Mouse (Mus musculus): ENCODE measurements around the gene Armc2. TPM values are rescaled to one million over a fixed set of nuclear protein-coding genes. Genes with fewer than 3 reads are reported as not detected.

Armc2 gene
- polyA plus RNA-seq, 1 experiment from 2014 or later: 0.23 TPM

- Histone ChIP-seq H3K27me3 (peaks cover 29% of the 10 kb centered on the region), H3K9me3 (replicated peaks) (no peaks in the 10 kb centered on the region), H3K27ac (no peak overlapping the region), H3K4me3 (replicated peaks) (no peak overlapping the region), H3K9ac (no peak overlapping the region), H3K4me1 (replicated peaks) (peaks cover 13% of the 10 kb centered on the region), H3K36me3 (no peaks in the 10 kb centered on the region), H3K4me2 (no peak overlapping the region)
- DNase-seq (no peak), ATAC-seq (ENCODE audit: low read depth) (no peak)
- 72% methylated on average over 5 of the region's 5 CpGs for WGBS (ENCODE audit: insufficient replicate concordance)
These were observed 4.2 kb downstream of the Armc2 start for GRCm38 (mm10) chr10:42014086-42014485.

GRCm38 (mm10) chr10:42010761-42011435 lies 7.3 kb downstream of the Armc2 start:
- H3K27me3 ChIP-seq: peaks cover 9% of the 10 kb centered on the region; the same call in 1 of the 2 replicates
- no peak overlapping the region for H3K9ac ChIP-seq
- 75% methylated on average over 10 of the region's 10 CpGs for WGBS (ENCODE audit: insufficient replicate concordance)

DNA sequence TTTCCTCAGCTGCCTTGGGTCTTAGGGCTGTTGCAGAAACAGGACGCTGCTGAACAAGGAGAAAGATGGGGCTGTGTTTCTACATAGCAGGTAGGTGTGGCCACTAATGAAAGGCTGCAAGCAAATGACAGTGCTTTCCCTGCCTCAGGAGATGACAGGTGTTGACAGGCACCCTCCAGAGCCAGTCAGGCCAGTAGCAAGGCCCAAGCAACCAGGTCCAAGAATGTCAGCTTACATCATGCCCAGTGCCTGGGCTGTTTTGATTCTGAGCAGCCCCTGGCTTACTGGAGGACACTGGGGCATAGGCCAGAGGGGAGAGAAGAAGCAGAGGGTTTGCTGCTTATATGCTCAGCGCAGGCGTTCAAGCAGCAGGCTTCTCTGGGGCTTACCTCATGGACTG lies 13.0 kb downstream of the Armc2 start:
- Histone ChIP-seq H3K9me3 (replicated peaks) (no peaks in the 10 kb centered on the region), H3K4me3 (replicated peaks) (no peak overlapping the region), H3K9ac (no peak overlapping the region), H3K36me3 (no peaks in the 10 kb centered on the region), H3K27me3 (no peaks in the 10 kb centered on the region), H3K27ac (no peak overlapping the region), H3K4me1 (replicated peaks) (no peaks in the 10 kb centered on the region), H3K4me2 (no peak overlapping the region)
- DNase-seq (no peak), ATAC-seq (ENCODE audit: low read depth) (no peak)
- WGBS (ENCODE audit: insufficient replicate concordance): 85% methylated on average over 3 of the region's 3 CpGs

More at GRCm38 (mm10) chr10:42010761-42011435, 7.3 kb downstream of the Armc2 start:
- Histone ChIP-seq H3K36me3 (no peaks in the 10 kb centered on the region), H3K4me1 (replicated peaks) (no peaks in the 10 kb centered on the region), H3K4me2 (no peak overlapping the region), H3K4me3 (replicated peaks) (no peak overlapping the region), H3K9me3 (replicated peaks) (no peaks in the 10 kb centered on the region), H3K27ac (no peak overlapping the region)
- DNase-seq: no peak
- no peak for ATAC-seq (ENCODE audit: low read depth)

DNA sequence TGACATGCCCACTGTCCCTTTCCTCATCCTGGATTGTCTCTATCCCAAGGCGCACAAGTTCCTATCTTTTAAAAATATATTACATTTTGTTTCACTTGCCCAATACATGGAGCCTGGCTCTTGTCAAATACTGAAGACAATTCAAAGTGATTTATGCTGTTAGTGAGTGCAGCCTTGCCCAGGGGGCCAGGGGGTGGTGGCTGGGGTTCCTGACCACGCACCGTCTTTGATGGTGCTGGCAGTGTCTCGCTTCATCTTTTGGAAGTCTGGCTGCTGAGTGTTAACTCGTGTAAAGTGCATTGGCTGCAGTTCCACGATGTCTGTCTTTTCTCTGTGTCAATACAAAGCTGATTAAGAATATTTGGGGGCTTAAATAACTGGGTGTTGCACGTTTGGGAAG lies 13.6 kb downstream of the Armc2 start:
- ATAC-seq (ENCODE audit: low read depth) (no peak), DNase-seq (no peak)
- no peak overlapping the region for H3K4me3 ChIP-seq (replicated peaks)
- no peaks in the 10 kb centered on the region for H3K36me3 ChIP-seq
- H3K4me2 ChIP-seq: no peak overlapping the region
- H3K4me1 ChIP-seq (replicated peaks): no peaks in the 10 kb centered on the region
- WGBS (ENCODE audit: insufficient replicate concordance): 57% methylated on average over 7 of the region's 7 CpGs
- H3K27ac ChIP-seq: no peak overlapping the region
- no peaks in the 10 kb centered on the region for H3K9me3 ChIP-seq (replicated peaks)
- H3K9ac ChIP-seq: no peak overlapping the region
- no peaks in the 10 kb centered on the region for H3K27me3 ChIP-seq

GRCm38 (mm10) chr10:42004056-42004455 lies 14.2 kb downstream of the Armc2 start:
- Histone ChIP-seq H3K9me3 (replicated peaks) (no peaks in the 10 kb centered on the region), H3K27me3 (no peaks in the 10 kb centered on the region), H3K27ac (no peak overlapping the region), H3K4me1 (replicated peaks) (no peaks in the 10 kb centered on the region), H3K9ac (no peak overlapping the region), H3K4me3 (replicated peaks) (no peak overlapping the region), H3K36me3 (no peaks in the 10 kb centered on the region), H3K4me2 (no peak overlapping the region)
- no peak for ATAC-seq (ENCODE audit: low read depth)
- no peak for DNase-seq
- 65% methylated on average over 1 of the region's 1 CpGs for WGBS (ENCODE audit: insufficient replicate concordance)

- Histone ChIP-seq H3K4me3 (replicated peaks) (no peak overlapping the region), H3K4me1 (replicated peaks) (no peaks in the 10 kb centered on the region), H3K9ac (no peak overlapping the region), H3K9me3 (replicated peaks) (no peaks in the 10 kb centered on the region), H3K27me3 (no peaks in the 10 kb centered on the region), H3K36me3 (no peaks in the 10 kb centered on the region), H3K27ac (no peak overlapping the region), H3K4me2 (no peak overlapping the region)
- 18% methylated on average over 1 of the region's 1 CpGs for WGBS (ENCODE audit: insufficient replicate concordance)
- ATAC-seq (ENCODE audit: low read depth) (no peak), DNase-seq (no peak)
These were observed 14.7 kb downstream of the Armc2 start for GRCm38 (mm10) chr10:42003576-42003975.

GRCm38 (mm10) chr10:42002436-42002835 lies 15.8 kb downstream of the Armc2 start:
- no peak overlapping the region for H3K27ac ChIP-seq
- H3K9ac ChIP-seq: no peak overlapping the region
- ATAC-seq (ENCODE audit: low read depth) (no peak), DNase-seq (no peak)
- no peaks in the 10 kb centered on the region for H3K9me3 ChIP-seq (replicated peaks)
- no peak overlapping the region for H3K4me2 ChIP-seq
- H3K36me3 ChIP-seq: no peaks in the 10 kb centered on the region
- no peaks in the 10 kb centered on the region for H3K27me3 ChIP-seq
- 66% methylated on average over 7 of the region's 7 CpGs for WGBS (ENCODE audit: insufficient replicate concordance)
- H3K4me3 ChIP-seq (replicated peaks): no peak overlapping the region
- H3K4me1 ChIP-seq (replicated peaks): no peaks in the 10 kb centered on the region; the same call in 1 of the 2 replicates

GRCm38 (mm10) chr10:42001260-42001659 lies 17.0 kb downstream of the Armc2 start:
- H3K9ac ChIP-seq: no peak overlapping the region
- no peaks in the 10 kb centered on the region for H3K27me3 ChIP-seq
- H3K4me2 ChIP-seq: no peak overlapping the region
- no peak overlapping the region for H3K4me3 ChIP-seq (replicated peaks)
- DNase-seq: no peak
- H3K36me3 ChIP-seq: no peaks in the 10 kb centered on the region
- peaks cover 2% of the 10 kb centered on the region for H3K4me1 ChIP-seq (replicated peaks)
- WGBS (ENCODE audit: insufficient replicate concordance): 82% methylated on average over 3 of the region's 3 CpGs
- H3K27ac ChIP-seq: no peak overlapping the region
- no peak for ATAC-seq (ENCODE audit: low read depth)
- no peaks in the 10 kb centered on the region for H3K9me3 ChIP-seq (replicated peaks)

GRCm38 (mm10) chr10:41997691-41998178 lies 20.5 kb downstream of the Armc2 start:
- Histone ChIP-seq H3K9ac (no peak overlapping the region), H3K4me3 (replicated peaks) (no peak overlapping the region), H3K4me2 (no peak overlapping the region), H3K27ac (no peak overlapping the region), H3K4me1 (replicated peaks) (peaks cover 5% of the 10 kb centered on the region), H3K27me3 (no peaks in the 10 kb centered on the region), H3K9me3 (replicated peaks) (no peaks in the 10 kb centered on the region), H3K36me3 (no peaks in the 10 kb centered on the region)
- DNase-seq (no peak), ATAC-seq (ENCODE audit: low read depth) (no peak)
- WGBS (ENCODE audit: insufficient replicate concordance): 45% methylated on average over 1 of the region's 1 CpGs

- ATAC-seq (ENCODE audit: low read depth): no peak
- H3K4me1 ChIP-seq (replicated peaks): peaks cover 5% of the 10 kb centered on the region
- H3K9me3 ChIP-seq (replicated peaks): no peaks in the 10 kb centered on the region
- no peak overlapping the region for H3K4me2 ChIP-seq
- no peaks in the 10 kb centered on the region for H3K36me3 ChIP-seq
- H3K27me3 ChIP-seq: no peaks in the 10 kb centered on the region
- no peak overlapping the region for H3K4me3 ChIP-seq (replicated peaks)
- DNase-seq: no peak
- WGBS (ENCODE audit: insufficient replicate concordance): 50% methylated on average over 8 of the region's 8 CpGs
- no peak overlapping the region for H3K9ac ChIP-seq
- H3K27ac ChIP-seq: no peak overlapping the region
These were observed 22.1 kb downstream of the Armc2 start for GRCm38 (mm10) chr10:41996157-41996556.

DNA sequence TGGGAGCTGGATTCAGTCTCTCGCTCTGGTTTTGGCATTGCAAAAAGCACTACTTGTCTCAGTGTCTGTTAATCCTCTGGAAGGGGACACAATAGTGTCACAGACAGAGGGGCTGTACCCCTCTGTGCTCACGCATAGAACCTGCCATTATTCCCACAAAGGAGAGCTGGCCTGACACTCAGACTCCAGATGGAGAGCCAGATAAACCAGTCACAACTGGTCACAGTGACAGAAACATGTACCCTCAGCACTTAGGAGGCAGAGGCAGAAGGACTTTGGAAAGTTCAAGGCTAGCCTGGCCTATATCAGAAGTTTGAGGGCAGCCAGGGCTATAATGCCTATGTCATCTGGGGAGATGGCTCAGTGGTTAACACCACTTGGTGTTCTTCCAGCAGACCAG lies 23.2 kb downstream of the Armc2 start:
- Histone ChIP-seq H3K9me3 (replicated peaks) (no peaks in the 10 kb centered on the region), H3K27ac (no peak overlapping the region), H3K9ac (no peak overlapping the region), H3K27me3 (no peaks in the 10 kb centered on the region), H3K4me2 (no peak overlapping the region), H3K36me3 (no peaks in the 10 kb centered on the region), H3K4me1 (replicated peaks) (peaks cover 5% of the 10 kb centered on the region), H3K4me3 (replicated peaks) (no peak overlapping the region)
- WGBS (ENCODE audit: insufficient replicate concordance): 54% methylated on average over 2 of the region's 2 CpGs
- DNase-seq (no peak), ATAC-seq (ENCODE audit: low read depth) (no peak)

- no peaks in the 10 kb centered on the region for H3K27me3 ChIP-seq
- no peak for ATAC-seq (ENCODE audit: low read depth)
- WGBS (ENCODE audit: insufficient replicate concordance): 60% methylated on average over 4 of the region's 4 CpGs
These were observed 23.7 kb downstream of the Armc2 start for GRCm38 (mm10) chr10:41994578-41994977.

More at GRCm38 (mm10) chr10:41994578-41994977, 23.7 kb downstream of the Armc2 start:
- H3K9ac ChIP-seq: no peak overlapping the region
- DNase-seq: no peak
- H3K27ac ChIP-seq: no peak overlapping the region
- H3K4me2 ChIP-seq: no peak overlapping the region
- H3K9me3 ChIP-seq (replicated peaks): no peaks in the 10 kb centered on the region
- peaks cover 5% of the 10 kb centered on the region for H3K4me1 ChIP-seq (replicated peaks)
- no peaks in the 10 kb centered on the region for H3K36me3 ChIP-seq
- no peak overlapping the region for H3K4me3 ChIP-seq (replicated peaks)

All from liver, embryonic 13.5 days (tissue).